Mouse (Mus musculus) heart, adult 2 months (tissue): ENCODE measurements around the gene Tmcc2.
"Not testable (repeated sequence)": the region's sequence is repeated elsewhere in the genome, so short reads cannot be mapped to it uniquely, and the experiment has no call there.

ENCODE experiments used
- CTCF ChIP-seq: fragments of 200-600 bp; IDR thresholded peaks from 2 replicates; pipeline ENCODE4 v1.8.1; 2022; ENCODE audit warnings: antibody characterized with exemption, mild to moderate bottlenecking, moderate library complexity
- POLR2A ChIP-seq: fragments of 200-500 bp; IDR thresholded peaks from 2 replicates; pipeline ENCODE4 v1.6.1; 2011; ENCODE audit warnings: mild to moderate bottlenecking, low read depth, low read length, control low read depth; ENCODE audit not compliant: insufficient read depth

DNA sequence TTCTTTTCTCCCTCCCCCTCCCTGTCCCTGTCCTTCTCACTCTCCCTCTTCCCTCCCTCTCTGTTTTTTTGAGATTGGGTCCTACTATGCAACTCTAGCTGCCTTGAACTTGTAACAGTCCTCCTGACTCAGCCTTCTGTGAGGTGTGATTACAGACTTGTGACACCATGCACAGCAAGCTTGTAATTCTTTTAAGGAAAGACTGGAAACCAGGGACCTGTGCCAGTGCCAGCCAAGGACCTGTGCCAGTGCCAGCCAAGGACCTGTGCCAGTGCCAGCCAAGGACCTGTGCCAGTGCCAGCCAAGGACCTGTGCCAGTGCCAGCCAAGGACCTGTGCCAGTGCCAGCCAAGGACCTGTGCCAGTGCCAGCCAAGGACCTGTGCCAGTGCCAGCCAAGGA lies 42.0 kb downstream of the Tmcc2 start:
- TF ChIP-seq CTCF, POLR2A: not testable (repeated sequence)
